Mouse (Mus musculus) embryonic fibroblast, embryonic 13.5 days (primary cell): ENCODE data around the gene Lhx5.

ENCODE experiments used
- CTCF ChIP-seq: IDR thresholded peaks from 2 replicates; pipeline ENCODE4 v1.5.1; 2011; ENCODE audit warnings: mild to moderate bottlenecking, control low read depth, low read length, moderate library complexity, borderline replicate concordance; ENCODE audit not compliant: insufficient read depth
- POLR2A ChIP-seq: IDR thresholded peaks from 2 replicates; pipeline ENCODE4 v1.6.1; 2011; ENCODE audit warnings: low read depth, mild to moderate bottlenecking, control low read depth, low read length, moderate library complexity

DNA sequence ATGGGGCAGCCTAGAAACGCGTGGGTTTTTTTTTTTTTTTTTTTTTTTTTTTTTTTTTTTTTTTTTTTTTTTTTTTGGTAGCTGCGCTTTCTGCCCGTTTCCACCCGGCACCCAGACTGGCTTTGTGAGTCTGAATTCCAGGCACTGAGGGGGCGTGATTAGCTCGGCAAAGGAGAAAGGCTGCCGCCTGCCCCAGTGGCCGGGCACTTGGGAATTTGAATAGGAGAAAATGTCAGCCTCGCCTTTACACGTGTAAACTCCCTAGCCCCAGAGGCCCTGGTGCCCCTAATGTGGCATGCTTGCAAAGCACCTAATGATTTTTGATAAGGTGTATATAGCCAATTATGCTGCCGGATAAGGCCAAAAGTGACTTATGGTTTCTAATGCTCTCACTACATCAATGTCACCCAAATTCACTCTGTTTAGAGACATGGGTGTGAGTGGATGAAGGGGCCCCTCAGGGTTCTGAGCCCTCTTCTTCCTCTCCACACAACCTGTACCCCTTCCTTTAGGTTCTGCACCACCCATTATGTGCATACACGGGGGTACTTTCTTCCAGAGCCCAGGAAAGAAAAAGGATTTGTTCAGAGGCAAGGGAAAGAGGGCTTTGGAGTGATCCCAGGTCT lies 1.7 kb downstream of the Lhx5 start:
- TF ChIP-seq POLR2A (no peak), CTCF (no peak)
